Mouse (Mus musculus) midbrain, embryonic 10.5 days (tissue): ENCODE measurements at regions not wholly inside any gene's neighbourhood (a gene's known extent, or its start where the extent isn't known, plus 50 kb on each side); places are given as distances from the start of the nearest gene placed in this dataset.

Experiments used
- DNase-seq: peaks from one replicate; pipeline ENCODE4 v3.0.0-alpha.2; 2017; ENCODE audit warnings: low spot score
- H3K27ac ChIP-seq: fragments of 300-500 bp; sonication (generic); replicated peaks from 2 replicates; pipeline ENCODE4 v1.5.1; 2016; ENCODE audit warnings: mild to moderate bottlenecking
- H3K27me3 ChIP-seq: fragments of 300-500 bp; sonication (generic); 2 replicates; pipeline ENCODE4 v1.6.1; 2016; ENCODE audit warnings: low read depth, mild to moderate bottlenecking; ENCODE audit not compliant: poor library complexity, severe bottlenecking
- H3K36me3 ChIP-seq: fragments of 300-500 bp; sonication (generic); 2 replicates; pipeline ENCODE4 v1.6.1; 2016; ENCODE audit warnings: mild to moderate bottlenecking, moderate library complexity
- H3K4me1 ChIP-seq: fragments of 300-500 bp; sonication (generic); 2 replicates; pipeline ENCODE4 v1.6.1; 2016
- H3K4me3 ChIP-seq: fragments of 300-500 bp; sonication (generic); 2 replicates; pipeline ENCODE4 v1.5.1; 2016; ENCODE audit warnings: mild to moderate bottlenecking, moderate library complexity
- H3K9me3 ChIP-seq: fragments of 300-500 bp; sonication (generic); replicated peaks from 2 replicates; pipeline ENCODE4 v1.6.1; 2016; ENCODE audit warnings: mild to moderate bottlenecking
- WGBS: fragments of 180-500 bp; shearing (Covaris S2); methylation state at CpG from one replicate; pipeline ENCODE4 v1.1.7; 2016; 5-methylcytosine and 5-hydroxymethylcytosine counted together

DNA sequence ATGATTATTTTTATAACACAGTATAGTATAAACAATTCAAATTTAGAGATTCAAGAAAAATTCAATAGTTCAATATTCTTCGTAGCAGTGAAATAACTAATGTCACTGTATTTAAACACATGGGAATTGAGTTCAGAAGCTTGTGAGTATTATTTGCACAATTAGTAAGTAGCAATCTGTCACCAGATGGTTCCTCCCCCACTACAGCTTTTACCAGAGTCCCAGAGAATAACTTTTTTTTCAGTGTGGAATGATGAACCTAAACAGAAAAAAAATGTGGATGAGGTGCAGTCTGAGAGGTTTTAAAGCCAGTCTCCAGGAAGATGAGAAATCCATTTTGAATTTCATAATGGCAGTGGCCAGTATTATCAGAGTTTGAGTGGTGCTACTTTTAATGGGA, 414.9 kb upstream of the C9orf72 start:
- Histone ChIP-seq H3K4me3 (no peak overlapping the region), H3K36me3 (no peaks in the 10 kb centered on the region), H3K27me3 (no peaks in the 10 kb centered on the region), H3K9me3 (no peaks in the 10 kb centered on the region), H3K4me1 (no peaks in the 10 kb centered on the region), H3K27ac (no peak overlapping the region)
- WGBS = 89% methylated on average over 1 of the region's 1 CpGs
- DNase-seq = no peak

DNA sequence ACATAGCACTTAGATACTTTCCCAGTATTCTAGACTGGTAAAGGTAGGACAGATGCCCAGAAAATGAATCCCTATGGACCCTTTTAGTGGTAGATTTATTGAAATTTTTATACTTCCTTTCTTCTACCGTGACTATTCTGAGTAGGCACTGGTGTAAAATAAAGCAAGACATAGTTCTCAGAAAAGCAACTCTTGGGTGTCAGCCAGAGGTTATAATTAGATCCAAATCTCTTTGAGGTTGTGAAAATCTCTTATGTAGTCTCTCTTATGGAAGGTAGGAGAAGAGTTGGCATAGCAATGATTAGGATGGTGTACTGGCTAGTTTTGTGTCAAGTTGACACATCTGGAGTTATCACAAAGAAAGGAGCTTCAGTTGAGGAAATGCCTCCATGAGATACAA, 380.2 kb upstream of the C9orf72 start:
- Histone ChIP-seq H3K9me3 (no peaks in the 10 kb centered on the region; the same call in 1 of the 2 replicates), H3K27me3 (no peaks in the 10 kb centered on the region), H3K36me3 (no peaks in the 10 kb centered on the region), H3K4me1 (no peaks in the 10 kb centered on the region), H3K27ac (no peak overlapping the region), H3K4me3 (no peak overlapping the region)
- WGBS = 89% methylated on average over 1 of the region's 1 CpGs
- DNase-seq = no peak

DNA sequence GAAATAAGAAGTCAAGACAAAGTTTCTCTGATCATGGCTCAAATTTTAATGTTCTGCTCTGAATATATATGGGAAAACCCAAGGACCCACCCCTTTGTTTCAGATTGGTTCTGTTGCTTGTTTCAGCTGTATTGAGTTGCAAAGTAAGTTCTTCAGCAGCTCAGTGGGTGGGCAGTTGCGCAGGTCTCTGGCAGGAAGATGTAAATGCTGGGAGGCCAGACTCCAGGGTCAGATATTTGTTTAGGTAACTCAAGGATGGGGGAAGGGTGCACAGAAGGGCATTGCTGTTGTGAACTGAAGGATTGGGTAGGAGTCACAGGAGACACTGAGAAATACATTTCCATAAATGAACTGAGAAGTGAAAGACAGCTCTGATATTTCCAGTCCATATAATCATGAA, 352.1 kb upstream of the C9orf72 start:
- no peak overlapping the region for H3K27ac ChIP-seq
- DNase-seq = no peak
- no peak overlapping the region for H3K4me3 ChIP-seq
- no peaks in the 10 kb centered on the region for H3K36me3 ChIP-seq
- H3K27me3 ChIP-seq = no peaks in the 10 kb centered on the region
- 86% methylated on average over 1 of the region's 1 CpGs for WGBS
- H3K9me3 ChIP-seq = peaks cover 17% of the 10 kb centered on the region; the same call in 1 of the 2 replicates
- H3K4me1 ChIP-seq = no peaks in the 10 kb centered on the region

GRCm38 (mm10) chr4:35575179-35575974, 349.4 kb upstream of the C9orf72 start:
- Histone ChIP-seq H3K4me1 (peaks cover 14% of the 10 kb centered on the region), H3K36me3 (no peaks in the 10 kb centered on the region), H3K4me3 (no peak overlapping the region), H3K27me3 (no peaks in the 10 kb centered on the region), H3K9me3 (peaks cover 17% of the 10 kb centered on the region; the same call in 1 of the 2 replicates), H3K27ac (no peak overlapping the region)
- no peak for DNase-seq
- WGBS = 73% methylated on average over 11 of the region's 11 CpGs

- peak; percentile 24 for DNase-seq
- H3K27me3 ChIP-seq = no peaks in the 10 kb centered on the region
- WGBS = 52% methylated on average over 9 of the region's 9 CpGs
- no peaks in the 10 kb centered on the region for H3K36me3 ChIP-seq
- H3K27ac ChIP-seq = peak overlapping the region; percentile 57
- H3K4me1 ChIP-seq = peaks cover 14% of the 10 kb centered on the region
- H3K9me3 ChIP-seq = no peaks in the 10 kb centered on the region
- H3K4me3 ChIP-seq = no peak overlapping the region
Observed at GRCm38 (mm10) chr4:35571541-35572447, 345.8 kb upstream of the C9orf72 start.

DNA sequence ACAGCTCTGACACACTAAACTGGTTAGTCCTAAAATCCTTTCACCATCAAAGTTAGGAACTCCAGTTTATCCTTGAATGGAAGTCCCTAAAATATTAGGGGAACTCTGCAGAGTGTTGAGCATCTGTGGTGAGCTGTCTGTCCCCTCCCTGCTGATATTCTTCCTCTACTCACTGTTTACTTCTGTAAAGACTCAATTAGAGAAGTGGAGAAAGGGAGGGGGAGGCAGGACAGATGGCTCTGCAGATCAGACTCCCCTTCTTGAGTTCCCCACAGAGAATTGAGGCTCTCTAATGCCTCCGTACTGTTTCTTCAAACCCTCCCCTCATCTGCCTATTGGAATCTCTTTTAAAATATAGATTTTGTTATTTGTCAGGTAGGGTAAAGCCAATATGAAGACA, 335.3 kb upstream of the C9orf72 start:
- Histone ChIP-seq H3K4me1 (peaks cover 8% of the 10 kb centered on the region; the same call in 1 of the 2 replicates), H3K27me3 (no peaks in the 10 kb centered on the region), H3K4me3 (no peak overlapping the region), H3K27ac (no peak overlapping the region), H3K9me3 (no peaks in the 10 kb centered on the region), H3K36me3 (no peaks in the 10 kb centered on the region)
- DNase-seq = no peak
- 50% methylated on average over 1 of the region's 1 CpGs for WGBS

- Histone ChIP-seq H3K27ac (no peak overlapping the region), H3K36me3 (no peaks in the 10 kb centered on the region), H3K9me3 (no peaks in the 10 kb centered on the region), H3K27me3 (no peaks in the 10 kb centered on the region), H3K4me1 (peaks cover 8% of the 10 kb centered on the region; the same call in 1 of the 2 replicates), H3K4me3 (no peak overlapping the region)
- DNase-seq = no peak
- WGBS = 86% methylated on average over 2 of the region's 2 CpGs
Observed at GRCm38 (mm10) chr4:35560004-35560403, 334.0 kb upstream of the C9orf72 start.

- DNase-seq = no peak
- WGBS = 92% methylated on average over 1 of the region's 1 CpGs
- no peak overlapping the region for H3K4me3 ChIP-seq
Observed at GRCm38 (mm10) chr4:35553309-35553708, 327.3 kb upstream of the C9orf72 start.

DNA sequence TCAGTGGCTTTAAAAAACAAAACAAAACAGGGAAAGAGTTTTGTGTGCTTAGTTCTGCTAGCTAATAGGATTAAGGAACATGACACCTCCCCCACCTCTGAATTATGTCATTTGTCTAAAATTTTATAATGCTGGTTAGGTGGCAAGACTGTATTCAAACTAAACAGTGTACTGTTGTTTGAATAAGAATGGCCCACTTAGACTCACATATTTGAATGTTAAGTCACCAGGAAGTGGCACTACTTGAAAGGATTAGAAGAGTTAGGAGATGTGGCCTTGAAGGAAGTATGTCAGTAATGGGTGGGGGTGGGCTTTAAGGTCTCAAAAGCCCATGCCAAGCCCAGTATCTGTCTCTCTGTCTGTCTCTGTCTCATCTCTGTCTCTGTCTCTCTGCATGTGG, 326.0 kb upstream of the C9orf72 start:
- H3K4me3 ChIP-seq = no peak overlapping the region
- H3K9me3 ChIP-seq = no peaks in the 10 kb centered on the region
- peaks cover 15% of the 10 kb centered on the region for H3K4me1 ChIP-seq
- no peaks in the 10 kb centered on the region for H3K36me3 ChIP-seq
- DNase-seq = no peak
- no peaks in the 10 kb centered on the region for H3K27me3 ChIP-seq
- 0 out of 2 replicates have a peak overlapping the region, but pooled peaks have one; percentile 17 for H3K27ac ChIP-seq

More at GRCm38 (mm10) chr4:35553309-35553708, 327.3 kb upstream of the C9orf72 start:
- no peaks in the 10 kb centered on the region for H3K36me3 ChIP-seq
- H3K27ac ChIP-seq = no peak overlapping the region
- no peaks in the 10 kb centered on the region for H3K27me3 ChIP-seq
- no peaks in the 10 kb centered on the region for H3K9me3 ChIP-seq
- peaks cover 15% of the 10 kb centered on the region for H3K4me1 ChIP-seq

DNA sequence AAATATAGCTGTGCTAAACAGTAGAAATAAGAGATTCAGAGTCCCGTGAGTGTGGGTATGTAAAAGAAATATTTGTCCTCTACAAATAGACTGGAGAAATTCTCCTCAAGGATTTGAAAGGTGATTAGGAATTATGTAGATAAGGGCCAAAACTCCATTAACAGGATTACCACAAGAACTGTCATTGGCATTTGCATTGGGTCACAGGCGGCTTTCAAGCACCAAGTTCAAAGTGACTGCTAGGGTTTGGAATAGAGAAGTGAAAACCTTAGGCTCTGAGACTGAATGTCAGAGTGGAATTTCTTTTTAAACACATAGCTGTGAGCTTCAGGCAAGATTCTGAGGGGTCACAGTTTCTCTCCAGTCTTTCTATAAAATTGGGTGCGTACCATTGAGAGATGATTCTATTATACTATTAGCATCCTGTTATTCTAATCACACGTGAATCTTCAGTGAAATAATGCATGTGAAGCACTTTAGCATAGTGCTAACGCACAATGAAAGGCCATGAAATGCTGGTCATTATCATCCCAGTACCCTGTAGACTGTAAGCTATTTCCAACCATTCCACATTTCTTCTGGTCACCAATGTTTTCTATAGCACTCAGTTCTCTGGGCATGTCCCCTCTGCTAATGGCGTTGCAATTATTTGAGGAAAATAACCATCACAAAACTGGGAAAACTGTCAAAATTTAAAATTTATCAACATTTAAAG, 308.7 kb upstream of the C9orf72 start:
- WGBS = 47% methylated on average over 6 of the region's 6 CpGs
- Histone ChIP-seq H3K27me3 (no peaks in the 10 kb centered on the region), H3K4me1 (peaks cover 29% of the 10 kb centered on the region), H3K36me3 (no peaks in the 10 kb centered on the region), H3K27ac (peak overlapping the region; percentile 59; the same call in 1 of the 2 replicates), H3K4me3 (no peak overlapping the region), H3K9me3 (no peaks in the 10 kb centered on the region)
- peak; percentile 17 for DNase-seq

DNA sequence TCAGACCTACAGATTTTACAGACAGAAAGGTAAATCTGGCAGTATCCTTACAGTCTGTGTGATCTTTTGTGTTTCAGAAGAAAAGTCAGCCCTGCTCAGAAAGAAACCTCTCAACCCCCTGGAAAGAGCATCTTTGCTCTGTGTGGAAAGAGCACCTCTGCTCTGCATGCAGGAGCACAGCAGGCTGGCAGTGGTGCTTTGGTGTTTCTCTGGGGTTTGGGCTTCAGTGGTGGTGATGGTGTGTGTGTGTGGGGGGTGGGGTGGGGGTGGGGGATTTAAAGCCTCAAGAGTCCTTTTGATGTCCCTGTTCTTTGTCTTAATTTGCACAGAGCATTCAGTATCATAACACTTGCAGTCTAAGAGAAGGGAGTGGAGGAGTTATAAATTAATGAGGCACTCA, 308.2 kb upstream of the C9orf72 start:
- no peaks in the 10 kb centered on the region for H3K36me3 ChIP-seq
- H3K27me3 ChIP-seq = no peaks in the 10 kb centered on the region
- H3K27ac ChIP-seq = peak overlapping the region; percentile 59; the same call in 1 of the 2 replicates
- no peaks in the 10 kb centered on the region for H3K9me3 ChIP-seq
- no peak overlapping the region for H3K4me3 ChIP-seq
- DNase-seq = peak; percentile 31
- H3K4me1 ChIP-seq = peaks cover 29% of the 10 kb centered on the region
